Mouse (Mus musculus) stomach, embryonic 14.5 days (tissue): ENCODE data around the gene Myo3a. TPM values are rescaled to one million over a fixed set of nuclear protein-coding genes. Genes with fewer than 3 reads are reported as not detected.

ENCODE experiments used
- ATAC-seq: fragments of 200-750 bp; cut with Nextera tagmentation; 2 replicates; pipeline ENCODE4 v1.8.0; 2017; ENCODE audit warnings: low read depth, moderate TSS enrichment; ENCODE audit not compliant: insufficient number of reproducible peaks, insufficient read depth, low FRiP score
- H3K27ac ChIP-seq: fragments of 300-500 bp; sonication (generic); 2 replicates; pipeline ENCODE4 v1.5.1; 2014; ENCODE audit warnings: mild to moderate bottlenecking, low read length, moderate library complexity, mixed read lengths
- H3K27me3 ChIP-seq: fragments of 300-500 bp; sonication (generic); 2 replicates; pipeline ENCODE4 v1.6.1; 2014; ENCODE audit warnings: low read length, control low read depth, mixed read lengths; ENCODE audit not compliant: control insufficient read depth, insufficient read depth
- H3K36me3 ChIP-seq: fragments of 300-500 bp; sonication (generic); 2 replicates; pipeline ENCODE4 v1.6.1; 2014; ENCODE audit warnings: mild to moderate bottlenecking, control low read depth, low read length, moderate library complexity, mixed read lengths; ENCODE audit not compliant: control insufficient read depth, insufficient read depth
- H3K4me1 ChIP-seq: fragments of 300-500 bp; sonication (generic); 2 replicates; pipeline ENCODE4 v1.6.1; 2014; ENCODE audit warnings: low read length, control low read depth, mixed read lengths; ENCODE audit not compliant: control insufficient read depth, insufficient read depth
- H3K4me2 ChIP-seq: fragments of 300-500 bp; sonication (generic); replicated peaks from 2 replicates; pipeline ENCODE4 v1.6.1; 2014; ENCODE audit warnings: low read depth, low read length, control low read depth
- H3K4me3 ChIP-seq: fragments of 300-500 bp; sonication (generic); 2 replicates; pipeline ENCODE4 v1.5.1; 2014; ENCODE audit warnings: low read depth, low read length, control low read depth
- H3K9ac ChIP-seq: fragments of 300-500 bp; sonication (generic); replicated peaks from 2 replicates; pipeline ENCODE4 v1.6.1; 2014; ENCODE audit warnings: low read depth, mild to moderate bottlenecking, control low read depth, low read length, moderate library complexity, mixed read lengths
- H3K9me3 ChIP-seq: fragments of 300-500 bp; sonication (generic); 2 replicates; pipeline ENCODE4 v1.6.1; 2016; ENCODE audit warnings: low read depth, low read length, control low read depth; ENCODE audit not compliant: control insufficient read depth
- WGBS: fragments of 180-500 bp; shearing (Covaris S2); extraction: QIAGEN DNeasy Blood & Tissue Kit; methylation state at CpG from one replicate; pipeline ENCODE4 v1.1.7; 2014; 5-methylcytosine and 5-hydroxymethylcytosine counted together
- microRNA-seq: library from miRNA; unstranded; fragments of <30 nt; microRNA quantifications from one replicate; pipeline ENCODE4, GENCODE M21; 2016
- polyA plus RNA-seq: library from polyadenylated mRNA; unstranded; fragments of >200 nt; fragmentation: Nextera tagmentation; extraction: Ambion mirVana; gene quantifications from 2 replicates; pipeline ENCODE4 v1.2.1, GENCODE M21; 2014

Myo3a gene
- polyA plus RNA-seq, 1 experiment from 2014 or later = 0.42 TPM

- H3K4me1 ChIP-seq = no peaks in the 10 kb centered on the region
- 59% methylated on average over 1 of the region's 1 CpGs for WGBS
- H3K36me3 ChIP-seq = no peaks in the 10 kb centered on the region
- no peak overlapping the region for H3K9ac ChIP-seq
- ATAC-seq = no peak
- H3K27ac ChIP-seq = no peak overlapping the region
- no peak overlapping the region for H3K4me2 ChIP-seq
- no peaks in the 10 kb centered on the region for H3K27me3 ChIP-seq
- no peak overlapping the region for H3K4me3 ChIP-seq
- no peaks in the 10 kb centered on the region for H3K9me3 ChIP-seq
Observed at GRCm38 (mm10) chr2:22648394-22648793, 421.1 kb downstream of the Myo3a start.

GRCm38 (mm10) chr2:22651826-22652225, 424.5 kb downstream of the Myo3a start:
- H3K36me3 ChIP-seq = no peaks in the 10 kb centered on the region
- H3K4me1 ChIP-seq = no peaks in the 10 kb centered on the region
- no peaks in the 10 kb centered on the region for H3K27me3 ChIP-seq
- H3K27ac ChIP-seq = no peak overlapping the region
- H3K9ac ChIP-seq = no peak overlapping the region
- no peak for ATAC-seq
- no peak overlapping the region for H3K4me2 ChIP-seq
- no peak overlapping the region for H3K4me3 ChIP-seq
- WGBS = 74% methylated on average over 4 of the region's 4 CpGs
- H3K9me3 ChIP-seq = no peaks in the 10 kb centered on the region

GRCm38 (mm10) chr2:22663731-22664130, 436.4 kb downstream of the Myo3a start:
- 65% methylated on average over 1 of the region's 1 CpGs for WGBS
- H3K4me3 ChIP-seq = no peak overlapping the region
- H3K9ac ChIP-seq = no peak overlapping the region
- no peak for ATAC-seq
- no peaks in the 10 kb centered on the region for H3K27me3 ChIP-seq
- no peaks in the 10 kb centered on the region for H3K36me3 ChIP-seq
- no peak overlapping the region for H3K4me2 ChIP-seq
- no peaks in the 10 kb centered on the region for H3K4me1 ChIP-seq
- no peak overlapping the region for H3K27ac ChIP-seq
- H3K9me3 ChIP-seq = no peaks in the 10 kb centered on the region

Small RNAs within 50 kb of the gene (microRNA-seq; reads per million reads assigned to microRNA genes)
- not detected for gene Gm23636
- not detected for gene Mir3967
